Mouse (Mus musculus) 3T3-L1 (cell line): ENCODE results near the gene Ube2g2.
"Not testable (repeated sequence)": the region's sequence is repeated elsewhere in the genome, so short reads cannot be mapped to it uniquely, and the experiment has no call there.

Experiments
- DNase-seq: peaks from one replicate; pipeline ENCODE4 v3.0.0-alpha.2; 2015; ENCODE audit warnings: low read depth, low spot score

Gene Ube2g2

GRCm38 (mm10) chr10:77638956-77639355, 16.9 kb downstream of the Ube2g2 start:
- DNase-seq = no peak

- DNase-seq = no peak
Measured at GRCm38 (mm10) chr10:77643160-77643559, 21.1 kb downstream of the Ube2g2 start.

GRCm38 (mm10) chr10:77645571-77645970, 23.5 kb downstream of the Ube2g2 start:
- DNase-seq = no peak

- DNase-seq = no peak
Measured at GRCm38 (mm10) chr10:77647461-77647860, 25.4 kb downstream of the Ube2g2 start.

- no peak for DNase-seq
Measured at GRCm38 (mm10) chr10:77647901-77648300, 25.8 kb downstream of the Ube2g2 start.

GRCm38 (mm10) chr10:77652046-77652445, 30.0 kb downstream of the Ube2g2 start:
- DNase-seq = no peak

- DNase-seq = no peak
Measured at GRCm38 (mm10) chr10:77658286-77658994, 36.4 kb downstream of the Ube2g2 start.

- DNase-seq = no peak
Measured at GRCm38 (mm10) chr10:77663949-77664665, 42.0 kb downstream of the Ube2g2 start.

GRCm38 (mm10) chr10:77666342-77666741, 44.3 kb downstream of the Ube2g2 start:
- DNase-seq = no peak

- DNase-seq = no peak
Measured at GRCm38 (mm10) chr10:77667402-77667801, 45.3 kb downstream of the Ube2g2 start.

- DNase-seq = no peak
Measured at GRCm38 (mm10) chr10:77670710-77671109, 48.6 kb downstream of the Ube2g2 start.

- no peak for DNase-seq
Measured at GRCm38 (mm10) chr10:77671519-77671918, 49.4 kb downstream of the Ube2g2 start.

- no peak for DNase-seq
Measured at GRCm38 (mm10) chr10:77673765-77674164, 51.7 kb downstream of the Ube2g2 start.

GRCm38 (mm10) chr10:77677562-77677961, 55.5 kb downstream of the Ube2g2 start:
- DNase-seq = no peak

GRCm38 (mm10) chr10:77682994-77683393, 60.9 kb downstream of the Ube2g2 start:
- DNase-seq = no peak

- DNase-seq = peak; percentile 23
Measured at GRCm38 (mm10) chr10:77684181-77684580, 62.1 kb downstream of the Ube2g2 start.

- no peak for DNase-seq
Measured at GRCm38 (mm10) chr10:77685895-77686664, 64.0 kb downstream of the Ube2g2 start, which contains the start of gene Tspear. TSS of gene Tspear (plus strand) at chr10:77686569.

- DNase-seq = no peak
Measured at GRCm38 (mm10) chr10:77687021-77687420, 64.9 kb downstream of the Ube2g2 start.

- not testable (repeated sequence) for DNase-seq
Measured at GRCm38 (mm10) chr10:77690356-77690807, 68.3 kb downstream of the Ube2g2 start, which contains the start of gene Gm19402. TSS of gene Gm19402 (minus strand) at chr10:77690757.
